Mouse (Mus musculus) small intestine, adult 2 months (tissue): Measurements from ENCODE around the gene Ccdc137.

Source experiments
- CTCF ChIP-seq: fragments of 200-500 bp; IDR thresholded peaks from 2 replicates; pipeline ENCODE4 v1.5.1; 2012; ENCODE audit warnings: low read depth, mild to moderate bottlenecking, control low read depth, inconsistent platforms, low read length, moderate library complexity, mixed read lengths; ENCODE audit not compliant: insufficient replicate concordance, insufficient read length; ENCODE audit errors: extremely low read depth
- POLR2A ChIP-seq: fragments of 200-500 bp; IDR thresholded peaks from 2 replicates; pipeline ENCODE4 v1.6.1; 2012; ENCODE audit warnings: low read depth, mild to moderate bottlenecking, control low read depth, inconsistent platforms, low read length, moderate library complexity

DNA sequence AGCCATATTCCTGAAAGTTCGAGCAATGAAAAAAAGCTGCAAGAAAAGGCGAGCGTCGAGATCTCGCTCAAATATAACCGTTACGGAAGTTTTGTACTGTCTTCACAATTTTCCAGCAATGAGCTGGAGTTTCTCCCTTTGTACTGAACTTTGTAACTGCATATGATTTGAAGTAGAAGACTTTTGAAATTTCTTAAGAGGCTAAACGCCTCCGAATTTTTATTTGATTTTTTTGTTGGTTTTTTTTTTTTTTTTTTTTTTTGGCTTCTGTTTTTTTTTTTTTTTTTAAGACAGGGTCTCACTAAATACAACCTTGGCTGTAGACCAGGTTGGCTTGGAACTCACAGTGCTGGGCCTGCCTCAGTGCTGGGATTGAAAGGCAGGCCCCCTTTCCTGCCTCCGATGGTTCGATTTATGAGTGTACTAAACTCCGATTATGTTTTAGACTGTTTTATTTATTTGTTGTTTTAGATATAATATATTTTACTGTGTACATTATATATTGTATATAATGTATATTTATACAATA lies 20.0 kb upstream of the Ccdc137 start:
- no peak for TF ChIP-seq POLR2A
- no peak for TF ChIP-seq CTCF
